Mouse (Mus musculus) ES-Bruce4 (cell line): ENCODE measurements around the gene Hdgfl3.

Source experiments
- CTCF ChIP-seq: IDR thresholded peaks from one replicate; pipeline ENCODE4 v1.8.1; 2011; ENCODE audit warnings: low read depth, low read length
- POLR2A ChIP-seq: IDR thresholded peaks from one replicate; pipeline ENCODE4 v1.8.1; 2011; ENCODE audit warnings: low read length; ENCODE audit not compliant: insufficient read depth

DNA sequence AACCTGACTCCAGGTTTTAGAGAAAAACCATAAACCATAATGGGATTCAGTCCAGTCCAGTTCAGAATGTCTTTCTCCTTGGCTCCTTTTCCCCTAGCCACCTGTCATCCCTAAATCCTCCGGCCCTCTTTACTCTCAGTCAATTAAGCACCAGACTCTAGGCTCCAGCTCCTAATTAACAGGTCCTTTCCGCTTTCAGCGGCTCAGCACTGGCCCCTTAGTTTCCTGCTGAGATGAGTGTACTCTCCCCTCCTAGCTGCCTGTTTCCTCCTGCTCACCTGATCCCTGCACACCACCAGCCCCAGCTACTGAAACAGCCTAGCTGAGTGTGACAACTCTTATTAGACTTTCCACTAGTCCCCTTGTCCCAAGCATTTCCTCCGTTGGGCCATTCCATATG, 86.5 kb downstream of the Hdgfl3 start:
- TF ChIP-seq CTCF (no peak), POLR2A (no peak)
